Mouse (Mus musculus) adrenal gland, adult (tissue): ENCODE measurements around the gene Dhrs1.

Experiments used
- DNase-seq, 2 experiments: peaks; one replicate each; pipeline ENCODE4 v3.0.0; 2022 to 2023; ENCODE audit warnings: low spot score in 1 of 2; ENCODE audit not compliant: inconsistent age in 2 of 2

Gene Dhrs1

DNA sequence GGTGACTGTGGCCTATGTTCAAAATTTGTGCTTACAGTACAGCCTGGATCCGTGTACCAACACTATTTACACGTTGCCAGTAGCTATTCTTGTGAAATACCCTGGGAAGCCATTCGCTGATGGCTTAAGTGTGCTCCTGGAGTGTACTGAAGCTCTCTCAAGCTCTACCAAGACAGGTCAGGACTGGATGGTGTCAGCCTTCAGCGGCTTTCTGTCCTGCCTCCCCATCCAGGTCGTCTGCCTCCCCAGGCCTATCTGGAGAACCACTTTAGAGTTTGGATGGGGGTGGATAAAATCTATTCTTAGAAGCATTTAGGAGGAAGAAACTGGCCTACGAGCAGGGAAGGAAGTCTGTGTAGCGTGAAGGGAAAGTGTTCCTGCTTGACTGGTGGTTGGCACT lies 17.7 kb upstream of the Dhrs1 start:
- DNase-seq, result no peak

DNA sequence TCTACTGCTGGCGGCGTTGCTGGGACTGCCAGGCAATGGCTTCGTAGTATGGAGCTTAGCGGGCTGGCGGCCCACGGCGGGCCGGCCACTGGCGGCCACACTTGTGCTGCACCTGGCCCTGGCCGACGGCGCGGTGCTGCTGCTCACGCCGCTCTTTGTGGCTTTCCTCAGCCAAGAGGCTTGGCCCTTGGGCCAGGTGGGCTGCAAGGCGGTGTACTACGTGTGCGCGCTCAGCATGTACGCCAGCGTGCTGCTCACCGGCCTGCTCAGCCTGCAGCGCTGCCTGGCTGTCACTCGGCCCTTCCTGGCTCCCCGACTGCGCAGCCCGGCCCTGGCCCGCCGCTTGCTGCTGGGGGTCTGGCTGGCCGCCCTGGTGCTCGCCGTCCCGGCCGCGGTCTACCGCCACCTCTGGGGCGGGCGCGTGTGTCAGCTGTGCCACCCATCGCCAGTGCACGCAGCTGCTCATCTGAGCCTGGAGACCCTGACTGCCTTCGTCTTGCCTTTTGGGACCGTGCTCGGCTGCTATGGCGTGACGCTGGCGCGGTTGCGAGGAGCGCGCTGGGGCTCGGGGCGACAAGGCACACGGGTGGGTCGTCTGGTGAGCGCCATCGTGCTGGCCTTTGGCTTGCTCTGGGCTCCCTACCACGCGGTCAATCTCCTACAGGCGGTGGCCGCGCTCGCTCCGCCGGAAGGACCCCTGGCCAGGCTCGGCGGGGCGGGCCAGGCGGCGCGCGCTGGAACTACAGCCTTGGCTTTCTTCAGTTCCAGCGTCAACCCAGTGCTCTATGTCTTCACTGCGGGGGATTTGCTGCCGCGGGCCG lies 16.7 kb upstream of the Dhrs1 start:
- DNase-seq, result peak; percentile 39 to 80

GRCm38 (mm10) chr14:55761163-55761562 lies 15.7 kb upstream of the Dhrs1 start, which contains the start of gene Ltb4r2:
TSS of gene Ltb4r2 (plus strand) at chr14:55761428.
- no peak for DNase-seq

DNA sequence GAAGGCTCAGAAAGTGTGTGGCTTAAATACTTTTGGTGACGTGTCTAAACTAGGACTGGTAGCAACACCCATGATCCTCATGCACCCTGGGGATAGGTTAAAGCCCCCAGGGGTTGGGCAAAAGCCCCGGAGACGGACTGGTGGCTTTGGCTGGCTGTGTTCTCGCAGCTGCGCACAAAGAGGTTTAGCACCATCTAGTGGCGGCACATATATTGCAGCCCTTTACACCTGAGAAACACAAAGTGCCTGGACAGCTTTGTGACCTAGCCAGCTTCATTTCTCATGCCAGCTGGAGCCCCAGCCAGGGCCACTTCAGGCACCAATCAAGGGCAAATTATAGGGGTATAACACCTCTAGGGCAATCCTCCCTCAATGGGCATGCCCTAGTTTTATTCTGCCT lies 14.7 kb upstream of the Dhrs1 start:
- peak; percentile 81 to 95 for DNase-seq

DNA sequence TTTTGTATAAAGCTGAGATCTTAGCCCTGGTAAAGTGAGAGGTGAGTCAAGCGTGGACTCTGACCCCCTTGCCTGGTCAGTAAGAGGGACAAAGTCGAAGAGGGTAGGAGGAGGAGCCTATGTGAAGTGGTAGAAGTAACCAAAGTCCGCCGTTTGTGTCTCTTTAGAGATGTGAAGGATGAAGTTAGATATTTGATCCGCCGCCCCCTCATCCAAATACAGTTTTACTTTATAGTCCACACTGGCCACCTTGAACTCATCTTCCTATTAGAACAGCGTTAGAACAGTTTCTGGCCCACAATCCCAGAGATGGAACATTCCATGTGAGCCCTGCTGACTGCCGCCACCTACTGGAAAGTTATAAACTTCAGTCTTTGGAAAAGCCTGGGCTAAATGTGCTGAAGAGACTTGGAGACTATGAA lies 12.9 kb upstream of the Dhrs1 start, which contains the start of gene Cideb:
TSS of gene Cideb (minus strand) at position 96 of the 422 bp plus-strand sequence.
- DNase-seq, result peak in 1 of 2 experiments; percentile 80

GRCm38 (mm10) chr14:55757566-55757965 lies 12.1 kb upstream of the Dhrs1 start:
- no peak for DNase-seq

DNA sequence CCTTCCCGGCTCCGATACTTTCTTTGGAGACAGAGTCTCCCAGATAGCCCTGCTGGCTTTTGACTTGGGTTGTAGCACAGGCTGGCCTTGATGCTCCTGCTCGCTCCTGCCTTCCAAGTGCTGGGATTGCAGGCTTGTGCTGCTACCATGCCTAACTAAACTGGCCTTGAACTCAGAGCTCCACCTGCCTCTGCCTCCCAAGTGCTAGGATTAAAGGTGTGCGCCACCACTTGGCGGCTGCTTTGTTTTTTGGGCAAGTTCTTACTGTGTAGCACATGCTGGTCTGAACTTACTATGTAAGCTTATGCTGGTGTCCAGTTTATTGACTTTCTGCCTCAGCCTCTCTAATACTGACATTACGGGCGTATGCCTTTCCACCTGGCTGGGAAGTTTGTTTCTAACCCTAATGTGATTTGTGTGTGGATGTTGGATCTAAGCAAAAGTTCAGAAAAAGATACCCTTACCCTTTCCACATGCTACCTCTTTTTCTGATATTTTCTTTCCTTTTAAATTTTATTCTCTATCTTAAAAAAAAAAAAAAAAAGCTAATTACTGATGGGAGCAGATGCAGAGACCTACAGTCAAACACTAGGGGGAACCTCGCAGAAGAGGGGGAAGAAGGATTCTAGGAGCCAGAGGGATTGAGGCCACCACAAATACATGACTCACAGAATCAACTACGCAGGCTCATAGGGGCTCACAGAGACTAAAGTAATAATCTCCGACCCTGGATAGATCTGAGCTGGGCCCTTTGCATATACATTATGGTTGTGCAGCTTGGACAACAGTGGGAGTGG lies 1.8 kb upstream of the Dhrs1 start:
- no peak for DNase-seq

DNA sequence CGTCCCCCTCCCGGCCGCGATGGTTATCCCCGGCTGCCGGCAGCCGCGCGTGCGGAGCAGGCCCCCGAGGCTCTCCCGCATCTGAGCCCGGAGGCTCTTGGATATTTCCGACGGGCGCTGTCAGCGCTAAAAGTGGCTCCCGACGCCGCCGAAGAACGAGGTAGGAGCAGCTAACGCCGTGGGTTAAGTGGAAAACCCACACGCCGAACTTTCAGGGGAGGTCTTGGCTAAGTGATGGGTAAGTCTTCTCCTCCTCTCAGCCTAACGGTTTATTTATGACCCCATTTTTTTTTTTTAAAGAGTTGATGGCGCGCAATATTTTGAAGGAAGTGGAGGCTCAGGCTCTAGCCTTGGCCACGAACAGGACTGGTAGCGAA lies 359 bp upstream of the Dhrs1 start:
- DNase-seq, result no peak

DNA sequence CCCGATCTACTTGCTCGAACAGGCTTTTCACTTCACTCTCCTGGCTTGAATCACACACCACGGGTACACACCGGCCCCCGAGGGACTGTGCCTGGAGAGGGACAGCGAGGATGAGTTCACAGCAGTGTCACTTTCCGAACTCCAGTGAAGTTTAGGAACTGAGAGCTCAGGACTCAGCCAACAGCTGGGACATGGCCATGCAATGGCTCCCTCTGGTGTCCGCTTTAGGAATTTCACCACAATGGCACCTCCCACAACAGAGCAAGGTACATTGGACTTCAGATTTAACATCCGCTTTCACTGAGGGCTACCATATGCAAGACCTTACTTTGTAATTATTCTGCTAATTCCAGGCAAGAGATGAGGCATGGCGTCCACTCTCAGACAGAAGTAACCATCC lies 1.8 kb downstream of the Dhrs1 start:
- peak; percentile 86 to 96 for DNase-seq

DNA sequence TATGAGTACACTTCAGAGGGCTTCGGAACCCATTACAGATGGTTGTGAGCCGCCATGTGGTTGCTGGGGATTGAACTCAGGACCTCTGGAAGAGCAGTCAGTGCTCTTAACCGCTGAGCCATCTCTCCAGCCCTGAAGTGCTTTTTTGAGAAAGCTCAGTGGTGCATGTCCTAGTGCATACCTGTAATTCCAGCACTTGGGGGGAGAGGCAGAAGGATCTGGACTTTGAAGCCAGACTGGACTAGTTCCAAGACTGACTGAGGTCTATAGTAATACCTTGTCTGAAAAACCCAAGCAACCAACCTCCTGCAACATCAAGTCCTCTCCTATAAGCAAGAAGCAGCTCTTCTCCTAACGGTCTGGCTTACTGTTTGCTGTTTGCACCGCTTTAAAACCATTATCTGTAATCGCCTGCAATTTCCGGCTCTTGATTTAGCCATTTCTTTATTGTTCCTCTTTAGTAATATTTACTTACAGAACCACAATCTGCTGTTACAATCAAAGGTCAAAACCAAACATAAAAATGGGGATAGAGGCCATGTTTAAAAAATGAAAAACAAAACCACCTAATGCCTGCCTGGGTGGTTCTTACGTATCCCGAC lies 8.3 kb downstream of the Dhrs1 start:
- DNase-seq, result no peak

DNA sequence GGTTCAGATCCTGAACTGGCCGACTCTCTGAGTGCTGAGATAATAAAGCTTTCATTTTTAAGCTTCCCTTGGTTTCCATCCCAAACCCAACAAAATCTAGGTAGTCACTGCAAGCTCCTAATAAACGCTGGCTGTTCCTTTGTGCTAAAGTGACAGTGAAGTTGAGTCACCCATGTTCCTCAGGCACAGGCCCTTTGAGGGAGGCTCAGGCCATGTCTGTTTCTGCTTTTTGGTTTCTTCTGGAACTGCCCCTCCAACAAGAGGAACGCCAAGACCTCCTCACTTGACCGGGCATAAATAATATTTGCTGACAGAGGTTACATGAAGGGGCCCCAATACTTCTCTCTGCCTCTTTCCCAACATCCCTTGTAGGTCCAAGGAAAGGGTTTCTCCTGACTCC lies 9.7 kb downstream of the Dhrs1 start:
- DNase-seq, result no peak

DNA sequence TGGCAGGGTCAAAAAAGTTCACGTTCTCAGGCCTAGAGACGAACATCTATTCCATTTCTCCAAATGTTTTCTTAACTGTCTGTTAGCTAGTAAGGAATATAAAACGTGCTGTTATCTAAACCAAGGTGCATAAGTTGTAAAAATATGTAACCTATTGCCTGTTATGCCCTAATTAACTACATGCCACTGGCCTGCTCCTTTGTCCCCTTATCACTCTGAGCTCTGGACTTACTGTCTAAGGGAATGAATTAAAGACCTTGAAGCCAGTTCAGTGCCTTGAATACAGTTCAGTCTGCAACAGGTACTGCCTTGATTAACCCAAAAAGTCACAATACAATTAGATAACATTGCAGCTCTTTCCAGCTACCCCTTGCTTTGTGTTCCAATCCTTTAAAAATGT lies 10.2 kb downstream of the Dhrs1 start:
- no peak for DNase-seq

- no peak for DNase-seq
Measured at GRCm38 (mm10) chr14:55734869-55735268, 10.6 kb downstream of the Dhrs1 start.

DNA sequence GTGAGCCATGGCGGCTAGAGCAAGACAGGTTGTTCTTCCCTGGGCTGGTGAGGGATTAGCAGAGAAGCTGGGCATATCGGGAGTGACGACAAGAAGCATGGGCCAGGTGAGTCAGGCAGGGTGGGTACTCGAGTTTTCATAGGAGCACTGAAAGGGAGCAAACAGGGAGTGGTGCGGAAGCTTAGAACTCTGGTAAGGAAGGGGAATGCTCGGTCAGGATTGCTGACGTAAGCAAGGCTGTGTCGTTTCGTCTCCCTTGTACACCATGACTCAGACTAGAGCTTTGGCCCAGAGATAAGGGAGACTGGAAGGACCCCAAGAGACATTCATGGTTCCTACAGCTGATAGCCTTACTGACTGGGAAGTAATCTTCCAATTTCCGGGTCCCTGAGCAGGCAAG lies 11.6 kb downstream of the Dhrs1 start:
- no peak for DNase-seq

- no peak for DNase-seq
Measured at GRCm38 (mm10) chr14:55730531-55731032, 14.9 kb downstream of the Dhrs1 start.

GRCm38 (mm10) chr14:55730116-55730515 lies 15.4 kb downstream of the Dhrs1 start:
- no peak for DNase-seq

DNA sequence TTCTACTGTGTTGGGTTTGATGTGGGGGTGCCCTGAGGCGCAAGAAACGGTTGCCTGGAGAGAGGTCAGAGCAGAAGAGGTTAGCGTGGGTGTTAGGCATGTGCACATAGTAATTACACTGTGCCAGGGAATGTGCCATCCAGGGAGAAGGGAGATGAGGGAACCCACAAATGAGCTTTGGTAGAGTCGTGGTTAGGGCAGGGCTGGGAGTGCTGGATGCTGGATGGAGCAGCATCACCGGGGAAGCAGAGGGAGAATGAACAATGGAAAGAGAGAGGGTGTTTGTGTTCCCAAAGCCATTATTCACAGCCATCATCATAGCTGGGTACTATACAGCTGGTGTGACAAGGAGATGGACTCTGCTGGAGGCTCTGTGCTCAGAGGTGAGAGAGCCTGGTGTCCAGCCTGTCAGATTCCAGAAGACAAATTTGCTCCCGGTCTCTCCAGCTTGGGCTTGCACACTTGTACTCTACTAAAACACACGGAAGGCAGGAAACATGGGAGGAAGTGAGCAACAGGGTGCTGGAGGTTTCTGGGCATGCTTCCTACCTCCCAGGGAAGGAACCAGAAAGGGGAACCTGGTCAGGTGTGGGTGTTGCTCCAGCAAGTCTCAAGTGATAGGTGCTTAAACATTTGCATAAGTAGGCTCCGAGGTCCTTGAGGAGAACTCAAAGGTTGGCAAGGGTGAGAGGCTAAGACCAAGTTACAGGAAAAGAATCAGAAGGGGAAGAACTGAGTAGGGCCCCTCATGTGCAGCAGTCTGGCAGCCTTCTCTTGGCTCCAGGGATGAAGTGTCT lies 17.4 kb downstream of the Dhrs1 start:
- no peak for DNase-seq

- no peak for DNase-seq
Measured at GRCm38 (mm10) chr14:55726261-55726660, 19.2 kb downstream of the Dhrs1 start.

DNA sequence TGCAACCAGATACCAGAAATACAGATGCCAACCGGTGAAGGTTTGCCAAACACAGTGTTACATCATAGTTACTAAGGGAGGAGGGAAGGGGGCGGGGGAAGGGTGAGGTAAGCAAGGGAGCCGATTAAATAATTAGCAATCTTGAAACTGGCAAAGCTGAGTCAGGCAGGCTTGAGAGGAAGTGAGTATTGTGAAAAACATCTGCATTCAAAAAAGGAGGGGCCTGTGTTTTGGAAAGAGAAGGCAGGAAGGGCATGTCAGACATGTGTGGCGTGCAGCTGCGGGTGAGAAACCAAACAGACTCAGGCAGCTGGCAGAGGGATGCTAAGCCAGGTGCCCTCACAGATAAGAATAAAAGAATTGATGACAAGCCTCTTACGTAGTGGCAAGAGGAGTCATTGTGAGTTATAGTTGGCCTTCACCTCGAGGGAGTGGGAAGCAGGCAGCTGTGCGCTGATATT lies 21.0 kb downstream of the Dhrs1 start:
- DNase-seq, result peak; percentile 51 to 91

- DNase-seq, result no peak
Measured at GRCm38 (mm10) chr14:55723433-55723832, 22.1 kb downstream of the Dhrs1 start.
